Mouse (Mus musculus) ES-Bruce4 (cell line): ENCODE measurements around the gene Kcnj5. TPM values are rescaled to one million over a fixed set of nuclear protein-coding genes. Genes with fewer than 3 reads are reported as not detected.

Experiments used
- H3K27ac ChIP-seq: 2 replicates; pipeline ENCODE4 v1.5.1; 2012; ENCODE audit warnings: low read length, inconsistent platforms; ENCODE audit not compliant: insufficient read depth
- H3K27me3 ChIP-seq: 2 replicates; pipeline ENCODE4 v1.6.1; 2012; ENCODE audit warnings: mild to moderate bottlenecking, low read length, inconsistent platforms; ENCODE audit not compliant: control insufficient read depth, poor library complexity, insufficient read depth, severe bottlenecking
- H3K36me3 ChIP-seq: 2 replicates; pipeline ENCODE4 v1.6.1; 2012; ENCODE audit warnings: inconsistent platforms, mild to moderate bottlenecking, low read length, moderate library complexity; ENCODE audit not compliant: control insufficient read depth, poor library complexity, insufficient read depth, severe bottlenecking
- H3K4me1 ChIP-seq: one replicate; pipeline ENCODE4 v1.8.1; 2011; ENCODE audit warnings: low read length; ENCODE audit not compliant: control insufficient read depth, insufficient read depth
- H3K4me3 ChIP-seq: 2 replicates; pipeline ENCODE4 v1.5.1; 2011; ENCODE audit warnings: low read depth, mild to moderate bottlenecking, low read length
- H3K9ac ChIP-seq: 2 replicates; pipeline ENCODE4 v1.6.1; 2012; ENCODE audit warnings: low read depth, mild to moderate bottlenecking, inconsistent platforms; ENCODE audit not compliant: poor library complexity, severe bottlenecking
- H3K9me3 ChIP-seq: replicated peaks from 2 replicates; pipeline ENCODE4 v1.6.1; 2012; ENCODE audit warnings: mild to moderate bottlenecking, low read length, inconsistent platforms; ENCODE audit not compliant: control insufficient read depth, poor library complexity, insufficient read depth, severe bottlenecking
- CTCF ChIP-seq: IDR thresholded peaks from one replicate; pipeline ENCODE4 v1.8.1; 2011; ENCODE audit warnings: low read depth, low read length
- EP300 ChIP-seq: IDR thresholded peaks from 2 replicates; pipeline ENCODE4 v1.6.1; 2011; ENCODE audit warnings: low read depth, low read length; ENCODE audit not compliant: insufficient read depth
- POLR2A ChIP-seq: IDR thresholded peaks from one replicate; pipeline ENCODE4 v1.8.1; 2011; ENCODE audit warnings: low read length; ENCODE audit not compliant: insufficient read depth
- polyA plus RNA-seq: library from polyadenylated mRNA; stranded (reverse); fragments of >200 nt; gene quantifications from 2 replicates; pipeline ENCODE4 v1.2.4, GENCODE M21; 2011; ENCODE audit warnings: low read depth; ENCODE audit not compliant: missing spikeins, insufficient read depth, insufficient read length

Gene Kcnj5
- polyA plus RNA-seq, 1 experiment: not detected

DNA sequence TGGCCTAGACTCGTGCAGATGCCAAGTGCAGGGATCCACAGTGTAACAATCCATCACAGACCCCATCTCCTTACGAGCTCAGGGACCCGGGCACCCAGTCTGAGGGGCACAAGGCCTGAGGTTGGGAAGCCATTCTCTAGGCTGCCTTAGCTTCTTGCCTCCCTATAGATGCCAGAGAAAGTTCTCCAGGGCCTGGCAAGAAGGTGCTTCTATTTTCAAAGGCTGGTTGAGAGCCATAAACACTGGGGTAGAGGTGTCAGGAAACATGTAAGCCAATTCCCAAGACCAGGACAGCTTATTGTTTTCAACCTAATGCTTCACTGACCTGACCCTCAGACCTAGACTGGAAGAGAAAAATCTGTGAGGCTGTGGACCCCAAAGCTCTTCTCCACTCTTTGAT lies 28.2 kb downstream of the Kcnj5 start:
- H3K9me3 ChIP-seq: no peaks in the 10 kb centered on the region
- H3K36me3 ChIP-seq: no peaks in the 10 kb centered on the region
- no peak for TF ChIP-seq CTCF
- no peak for TF ChIP-seq POLR2A
- no peaks in the 10 kb centered on the region for H3K4me1 ChIP-seq
- no peak overlapping the region for H3K9ac ChIP-seq
- no peak overlapping the region for H3K27ac ChIP-seq
- H3K4me3 ChIP-seq: no peak overlapping the region
- no peaks in the 10 kb centered on the region for H3K27me3 ChIP-seq

DNA sequence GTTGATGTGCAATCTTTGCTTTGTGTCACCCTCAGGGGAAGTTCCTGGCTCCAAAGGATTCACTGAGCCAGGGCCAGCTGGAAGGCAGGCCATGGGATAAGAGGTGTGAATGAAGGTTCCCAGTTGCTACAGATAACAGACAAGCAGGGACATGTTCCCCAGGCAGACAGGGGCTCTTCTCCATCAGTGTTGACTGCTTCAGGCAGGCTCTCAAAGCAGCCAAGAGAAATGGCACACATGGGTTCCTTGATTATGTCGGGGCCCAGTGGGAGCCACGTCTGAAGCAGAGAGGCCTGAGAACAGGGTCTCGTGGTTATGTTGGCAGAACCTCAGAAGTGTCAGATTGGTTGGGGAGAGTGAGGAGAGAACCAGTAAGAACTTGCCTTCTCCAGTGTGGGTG lies 30.1 kb downstream of the Kcnj5 start:
- Histone ChIP-seq H3K9ac (no peak overlapping the region), H3K4me3 (no peak overlapping the region), H3K36me3 (no peaks in the 10 kb centered on the region), H3K27me3 (no peaks in the 10 kb centered on the region), H3K27ac (no peak overlapping the region), H3K9me3 (no peaks in the 10 kb centered on the region), H3K4me1 (no peaks in the 10 kb centered on the region)
- TF ChIP-seq EP300 (no peak), POLR2A (no peak)

DNA sequence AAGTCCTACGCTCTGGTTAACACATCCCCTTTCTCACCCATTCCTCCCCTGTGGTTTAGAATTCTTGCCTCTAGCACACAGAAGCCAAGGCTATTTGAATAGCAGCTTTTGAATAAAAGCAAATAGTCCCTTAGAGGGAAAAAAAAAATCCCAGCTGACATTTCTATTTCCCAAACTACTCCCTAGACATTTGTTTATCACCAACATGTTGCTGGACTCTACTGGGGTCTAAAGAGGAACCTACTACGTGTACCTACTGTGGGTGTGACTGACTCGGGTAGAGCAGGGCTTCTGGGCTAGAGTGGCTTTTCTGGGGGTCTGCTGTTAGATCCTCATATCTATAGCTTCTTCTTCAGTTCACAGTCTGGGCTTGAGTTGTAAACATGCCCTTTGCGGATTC lies 31.9 kb downstream of the Kcnj5 start:
- H3K9ac ChIP-seq: no peak overlapping the region
- H3K9me3 ChIP-seq: no peaks in the 10 kb centered on the region
- no peaks in the 10 kb centered on the region for H3K36me3 ChIP-seq
- H3K4me3 ChIP-seq: no peak overlapping the region
- H3K27me3 ChIP-seq: no peaks in the 10 kb centered on the region
- H3K4me1 ChIP-seq: no peaks in the 10 kb centered on the region
- no peak overlapping the region for H3K27ac ChIP-seq
- TF ChIP-seq CTCF: no peak
- no peak for TF ChIP-seq EP300
- TF ChIP-seq POLR2A: no peak

GRCm38 (mm10) chr9:32311786-32312185 lies 32.4 kb downstream of the Kcnj5 start:
- no peak overlapping the region for H3K4me3 ChIP-seq
- TF ChIP-seq CTCF (no peak), EP300 (no peak), POLR2A (no peak)
- H3K27me3 ChIP-seq: no peaks in the 10 kb centered on the region
- no peaks in the 10 kb centered on the region for H3K4me1 ChIP-seq
- no peak overlapping the region for H3K9ac ChIP-seq
- H3K27ac ChIP-seq: no peak overlapping the region
- no peaks in the 10 kb centered on the region for H3K36me3 ChIP-seq
- H3K9me3 ChIP-seq: no peaks in the 10 kb centered on the region

- H3K27ac ChIP-seq: no peak overlapping the region
- H3K27me3 ChIP-seq: no peaks in the 10 kb centered on the region
- H3K4me3 ChIP-seq: no peak overlapping the region
- no peaks in the 10 kb centered on the region for H3K4me1 ChIP-seq
- H3K9ac ChIP-seq: no peak overlapping the region
- H3K9me3 ChIP-seq: no peaks in the 10 kb centered on the region
- H3K36me3 ChIP-seq: no peaks in the 10 kb centered on the region
- TF ChIP-seq EP300: no peak
- TF ChIP-seq POLR2A: no peak
- no peak for TF ChIP-seq CTCF
Measured at GRCm38 (mm10) chr9:32302501-32303150, 41.5 kb downstream of the Kcnj5 start.

DNA sequence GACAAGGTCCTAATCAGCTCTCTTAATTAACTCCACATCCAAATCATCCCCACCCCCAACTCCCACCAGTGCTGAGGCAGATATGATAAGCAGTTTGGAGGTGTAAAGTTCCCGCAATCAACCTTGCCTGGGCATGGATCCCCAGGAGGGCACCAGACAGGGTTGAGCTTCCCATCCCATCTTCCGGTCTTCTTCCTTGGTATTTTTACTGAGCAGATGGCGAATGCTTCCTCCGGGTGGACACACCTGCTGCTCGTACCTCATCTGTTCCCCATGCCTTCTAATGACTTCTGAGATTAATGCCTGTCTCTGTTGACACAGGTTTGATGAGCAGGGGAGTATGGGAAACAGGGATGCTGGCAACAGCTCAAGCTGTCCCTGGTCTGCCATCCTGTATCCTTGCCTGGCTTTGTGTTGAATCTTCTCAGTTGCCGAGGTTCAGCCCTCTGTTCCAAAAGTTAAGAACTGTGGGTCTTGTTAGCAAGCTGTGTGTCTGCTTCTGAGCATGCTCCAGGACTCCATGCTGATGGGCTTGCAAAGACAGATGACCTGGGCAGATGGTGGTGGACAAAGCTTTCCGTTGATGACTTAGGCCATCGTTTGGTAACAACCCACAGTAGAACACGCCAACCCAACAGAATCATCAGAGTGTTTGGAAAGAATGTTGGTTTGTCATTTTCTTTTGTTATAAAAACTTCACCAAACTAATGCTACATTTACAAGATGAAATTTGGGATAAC lies 48.9 kb downstream of the Kcnj5 start:
- Histone ChIP-seq H3K4me3 (no peak overlapping the region), H3K27ac (no peak overlapping the region), H3K9ac (no peak overlapping the region), H3K36me3 (no peaks in the 10 kb centered on the region), H3K9me3 (no peaks in the 10 kb centered on the region), H3K4me1 (no peaks in the 10 kb centered on the region), H3K27me3 (no peaks in the 10 kb centered on the region)
- TF ChIP-seq POLR2A: no peak
- TF ChIP-seq EP300: no peak
- no peak for TF ChIP-seq CTCF
